Mouse (Mus musculus) G1E (cell line): ENCODE data around the gene Pbld1. TPM values are rescaled to one million over a fixed set of nuclear protein-coding genes. Genes with fewer than 3 reads are reported as not detected.
"Not testable (repeated sequence)": the region's sequence is repeated elsewhere in the genome, so short reads cannot be mapped to it uniquely, and the experiment has no call there.

Experiments
- ATAC-seq: 2 replicates; pipeline ENCODE4 v1.8.0; 2016; ENCODE audit warnings: mild to moderate bottlenecking; ENCODE audit not compliant: insufficient number of reproducible peaks, poor library complexity, low FRiP score, severe bottlenecking; ENCODE audit errors: extremely low read depth
- DNase-seq: peaks from one replicate; pipeline ENCODE4 v3.0.0; 2012; ENCODE audit warnings: low spot score
- H3K27me3 ChIP-seq: 2 replicates; pipeline ENCODE4 v1.6.1; 2012; ENCODE audit warnings: mild to moderate bottlenecking, low read length, inconsistent platforms; ENCODE audit not compliant: insufficient read depth
- H3K36me3 ChIP-seq: replicated peaks from 2 replicates; pipeline ENCODE3; 2012; ENCODE audit warnings: mild to moderate bottlenecking, inconsistent platforms
- H3K4me1 ChIP-seq: 2 replicates; pipeline ENCODE4 v1.6.1; 2012; ENCODE audit warnings: low read depth, low read length, inconsistent platforms, mixed read lengths; ENCODE audit not compliant: insufficient read depth
- H3K4me3 ChIP-seq: 2 replicates; pipeline ENCODE4 v1.5.1; 2012; ENCODE audit warnings: low read depth, mild to moderate bottlenecking, inconsistent platforms, low read length, moderate library complexity, mixed read lengths
- H3K9me3 ChIP-seq: replicated peaks from 2 replicates; pipeline ENCODE4 v1.6.1; 2012; ENCODE audit warnings: inconsistent platforms
- CTCF ChIP-seq: IDR thresholded peaks from 2 replicates; pipeline ENCODE4 v1.5.1; 2012; ENCODE audit warnings: low read depth, low read length, inconsistent platforms, mixed read lengths
- GATA1 ChIP-seq: IDR thresholded peaks from 2 replicates; pipeline ENCODE4 v1.6.1; 2012; ENCODE audit warnings: borderline replicate concordance, low read length, inconsistent platforms, mixed read lengths
- GATA2 ChIP-seq: IDR thresholded peaks from 2 replicates; pipeline ENCODE4 v1.6.1; 2012; ENCODE audit warnings: low read depth, low read length, inconsistent platforms, borderline replicate concordance
- POLR2AphosphoS5 ChIP-seq: IDR thresholded peaks from 2 replicates; pipeline ENCODE4 v1.6.1; 2012; ENCODE audit warnings: low read depth, low read length, inconsistent platforms; ENCODE audit not compliant: insufficient replicate concordance
- TAL1 ChIP-seq: conservative IDR thresholded peaks from 2 replicates; pipeline ENCODE4 v1.6.1; 2012; ENCODE audit warnings: low read depth, low read length, inconsistent platforms, mixed read lengths
- polyA plus RNA-seq: library from polyadenylated mRNA; stranded (reverse); fragments of >175 nt; gene quantifications from 2 replicates; pipeline ENCODE4 v1.2.3, GENCODE M21; 2012
- total RNA-seq, 2 experiments: library from RNA; stranded (forward) in 1 of 2; stranded (reverse) in 1 of 2; fragments of 200-1000 nt in 1 of 2; fragments of >200 nt in 1 of 2; fragmentation: Nextera tagmentation in 1 of 2; gene quantifications; 2 replicates each; pipeline ENCODE4 v1.2.3; 2014 to 2017

Pbld1 gene
- total and polyA plus RNA-seq, 3 experiments = 0.33 TPM; not detected in 2

DNA sequence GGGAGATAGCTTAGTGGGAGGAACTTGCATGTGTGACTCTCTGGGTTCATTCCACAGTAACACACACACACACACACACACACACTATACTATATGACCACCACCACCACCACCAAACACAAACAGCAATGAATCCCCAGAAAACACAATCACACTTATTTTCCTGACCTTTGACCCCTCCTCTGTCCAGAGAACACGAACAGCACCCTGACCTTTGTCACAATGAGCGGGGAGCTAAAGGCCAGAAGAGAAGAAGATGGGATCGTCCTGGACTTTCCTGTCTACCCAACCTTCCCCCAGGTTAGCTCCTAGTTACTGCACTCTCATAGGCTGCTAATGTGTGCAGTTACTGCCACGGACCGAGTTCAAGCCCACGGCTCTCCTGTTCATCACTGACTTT is 8.0 kb upstream of the Pbld1 start:
- Histone ChIP-seq H3K4me3 (no peak overlapping the region), H3K36me3 (no peaks in the 10 kb centered on the region), H3K27me3 (no peaks in the 10 kb centered on the region), H3K9me3 (no peaks in the 10 kb centered on the region), H3K4me1 (no peaks in the 10 kb centered on the region)
- TF ChIP-seq TAL1 (no peak), CTCF (no peak), GATA2 (no peak), POLR2AphosphoS5 (no peak), GATA1 (no peak)
- no peak for DNase-seq
- ATAC-seq = no peak

DNA sequence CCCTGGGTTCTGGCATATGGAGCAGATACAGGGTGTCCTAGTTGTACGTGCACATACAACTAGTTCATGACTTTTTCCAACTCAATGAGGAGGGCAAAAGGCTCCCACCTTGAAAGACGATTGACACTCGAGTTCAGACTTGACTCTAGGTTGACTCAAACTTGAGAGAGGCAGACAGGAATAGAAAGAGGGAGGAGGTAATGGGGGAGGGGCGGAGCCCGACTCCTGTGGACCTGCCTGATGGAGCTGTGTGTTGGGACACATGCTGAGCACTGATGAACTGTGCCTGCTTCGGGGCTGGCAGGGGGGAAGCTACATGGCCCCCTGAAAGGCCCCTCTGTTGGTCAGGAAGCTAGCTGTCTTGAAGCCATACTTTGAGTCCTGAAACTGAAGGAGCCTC is 7.0 kb upstream of the Pbld1 start:
- Histone ChIP-seq H3K9me3 (no peaks in the 10 kb centered on the region), H3K4me3 (no peak overlapping the region), H3K27me3 (no peaks in the 10 kb centered on the region), H3K4me1 (no peaks in the 10 kb centered on the region), H3K36me3 (no peaks in the 10 kb centered on the region)
- ATAC-seq = no peak
- TF ChIP-seq GATA2 (no peak), POLR2AphosphoS5 (no peak), TAL1 (no peak), GATA1 (no peak), CTCF (no peak)
- DNase-seq = no peak

DNA sequence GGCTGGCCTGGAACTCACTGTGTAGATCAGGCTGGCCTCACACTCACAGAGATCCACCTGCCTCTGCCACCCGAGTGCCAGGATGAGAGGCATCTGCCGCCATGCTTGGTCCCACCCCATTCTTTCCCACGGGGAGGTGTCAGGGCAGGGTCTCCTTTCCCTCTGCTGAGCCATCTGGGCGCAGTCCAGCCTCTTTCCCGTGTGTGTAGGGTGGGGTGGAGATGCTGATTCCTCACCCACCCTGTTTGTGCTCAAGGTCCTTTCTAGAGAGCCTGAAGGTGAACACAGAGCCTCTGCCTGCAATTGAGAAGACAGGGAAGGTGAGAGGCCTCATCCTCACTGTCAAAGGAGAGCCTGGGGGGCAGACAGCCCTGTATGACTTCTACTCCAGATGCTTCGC is 5.9 kb upstream of the Pbld1 start:
- not testable (repeated sequence) for H3K36me3 ChIP-seq, ATAC-seq, H3K4me1 ChIP-seq, H3K4me3 ChIP-seq, H3K27me3 ChIP-seq, DNase-seq, H3K9me3 ChIP-seq

DNA sequence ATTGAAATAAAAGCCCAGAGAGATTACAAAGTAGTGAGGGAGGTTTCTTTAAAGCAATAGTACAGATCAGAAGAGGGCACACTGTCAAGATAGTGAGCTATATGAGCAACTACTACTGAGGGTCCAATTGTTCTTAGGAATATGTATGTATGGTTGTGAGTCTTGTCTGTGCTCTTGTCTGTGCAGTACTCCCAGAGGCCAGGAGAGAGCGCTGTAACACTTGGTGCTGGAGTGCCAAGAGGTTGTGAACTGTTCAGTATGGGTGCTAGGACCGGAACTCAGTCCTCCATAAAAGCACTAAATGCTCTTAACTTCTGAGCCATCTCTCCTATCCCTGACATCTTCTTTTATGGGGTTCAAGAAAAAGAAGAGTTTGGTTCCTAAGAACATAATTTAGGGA is 5.4 kb upstream of the Pbld1 start:
- ATAC-seq (no peak), DNase-seq (no peak)
- Histone ChIP-seq H3K36me3 (no peaks in the 10 kb centered on the region), H3K9me3 (no peaks in the 10 kb centered on the region), H3K4me3 (no peak overlapping the region), H3K4me1 (no peaks in the 10 kb centered on the region), H3K27me3 (no peaks in the 10 kb centered on the region)
- no peak for TF ChIP-seq GATA2
- TF ChIP-seq TAL1 = no peak
- TF ChIP-seq CTCF = no peak
- no peak for TF ChIP-seq POLR2AphosphoS5
- no peak for TF ChIP-seq GATA1

DNA sequence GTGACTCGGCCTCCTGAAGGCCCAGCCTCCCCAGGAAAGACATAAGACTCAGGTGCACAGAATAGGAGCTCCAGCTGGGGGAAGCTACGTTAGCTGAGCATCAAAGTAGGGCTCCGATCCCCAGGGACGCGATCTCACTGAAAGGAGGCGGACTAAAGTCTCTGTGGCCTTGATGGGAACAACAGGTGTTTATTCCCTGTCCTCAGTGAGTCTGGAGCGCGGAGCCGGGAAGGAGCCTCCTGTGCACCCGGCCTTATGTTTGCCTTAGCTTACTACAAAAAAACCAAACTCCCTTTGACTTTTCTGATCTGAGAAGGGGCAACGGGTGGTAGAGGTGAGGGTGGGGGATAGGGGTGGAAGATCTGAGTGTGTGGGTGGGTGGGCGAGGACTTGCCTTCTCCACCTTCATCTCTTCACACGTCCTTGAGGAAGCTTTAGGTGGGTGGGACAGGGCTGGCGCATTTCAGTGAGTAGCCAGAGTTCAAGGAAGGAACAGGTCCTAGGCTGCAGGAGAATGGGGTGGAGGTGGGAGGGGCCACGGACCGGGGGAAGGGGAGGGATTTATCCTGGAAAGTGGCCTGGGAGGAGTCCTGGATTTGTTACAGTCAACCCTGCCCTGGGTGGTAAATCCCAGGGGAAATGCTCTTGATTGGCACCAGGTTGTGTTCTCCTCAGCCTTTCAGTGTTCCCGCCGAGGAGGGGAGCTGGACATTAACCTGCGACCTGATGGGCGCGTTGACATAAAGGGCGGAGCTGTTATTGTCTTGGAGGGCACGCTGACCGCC is 2.8 kb upstream of the Pbld1 start:
- Histone ChIP-seq H3K4me1 (no peaks in the 10 kb centered on the region), H3K36me3 (no peaks in the 10 kb centered on the region), H3K27me3 (peaks cover 3% of the 10 kb centered on the region; the same call in 1 of the 2 replicates), H3K9me3 (no peaks in the 10 kb centered on the region), H3K4me3 (no peak overlapping the region)
- TF ChIP-seq POLR2AphosphoS5 = no peak
- no peak for TF ChIP-seq GATA2
- TF ChIP-seq CTCF = no peak
- no peak for TF ChIP-seq GATA1
- ATAC-seq = no peak
- no peak for DNase-seq

DNA sequence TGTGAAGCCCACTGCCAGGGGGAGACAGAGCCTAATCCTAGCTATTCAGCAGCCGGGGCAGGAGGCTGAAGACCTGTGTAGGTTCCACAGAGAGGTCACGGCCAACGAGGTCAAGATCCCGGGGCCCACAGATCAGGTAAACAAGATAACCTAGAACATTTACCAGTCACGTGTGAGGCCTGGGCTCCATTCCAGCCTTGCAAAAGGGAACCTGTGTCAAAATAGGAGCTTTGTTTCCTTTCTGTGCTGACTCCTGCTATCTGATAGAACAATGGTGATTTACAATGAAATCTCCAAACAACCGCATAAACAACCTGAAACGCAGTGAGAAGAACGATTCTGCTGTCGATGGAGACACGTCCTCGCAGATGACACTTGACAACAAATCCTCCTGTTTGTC is 444 bp downstream of the Pbld1 start:
- TF ChIP-seq POLR2AphosphoS5 = no peak
- TF ChIP-seq GATA1 = no peak
- no peak for TF ChIP-seq GATA2
- no peak for TF ChIP-seq TAL1
- no peak for TF ChIP-seq CTCF

More for the DNA sequence above, 444 bp downstream of the Pbld1 start:
- ATAC-seq = no peak
- Histone ChIP-seq H3K4me1 (no peaks in the 10 kb centered on the region), H3K27me3 (peaks cover 6% of the 10 kb centered on the region; the same call in 1 of the 2 replicates), H3K9me3 (no peaks in the 10 kb centered on the region), H3K36me3 (no peaks in the 10 kb centered on the region), H3K4me3 (no peak overlapping the region)
- DNase-seq = no peak
